Mouse (Mus musculus): ENCODE data around the gene Tab1. TPM values are rescaled to one million over a fixed set of nuclear protein-coding genes. Genes with fewer than 3 reads are reported as not detected.

Gene Tab1
- total RNA-seq, 1 experiment from 2014 or later, result 11.6 TPM

GRCm38 (mm10) chr15:80157197-80157943, 24.4 kb downstream of the Tab1 start:
- no peak for ATAC-seq (replicated peaks; ENCODE audit: insufficient number of reproducible peaks, low FRiP score, low TSS enrichment, poor library complexity, severe bottlenecking)

GRCm38 (mm10) chr15:80158001-80158706, 25.2 kb downstream of the Tab1 start:
- no peak for ATAC-seq (replicated peaks; ENCODE audit: insufficient number of reproducible peaks, low FRiP score, low TSS enrichment, poor library complexity, severe bottlenecking)

- ATAC-seq (replicated peaks; ENCODE audit: insufficient number of reproducible peaks, low FRiP score, low TSS enrichment, poor library complexity, severe bottlenecking), result no peak
These were observed 25.8 kb downstream of the Tab1 start for GRCm38 (mm10) chr15:80158707-80159090.

GRCm38 (mm10) chr15:80159286-80159901, 26.5 kb downstream of the Tab1 start:
- no peak for ATAC-seq (replicated peaks; ENCODE audit: insufficient number of reproducible peaks, low FRiP score, low TSS enrichment, poor library complexity, severe bottlenecking)

GRCm38 (mm10) chr15:80160223-80160622, 27.3 kb downstream of the Tab1 start:
- no peak for ATAC-seq (replicated peaks; ENCODE audit: insufficient number of reproducible peaks, low FRiP score, low TSS enrichment, poor library complexity, severe bottlenecking)

- no peak for ATAC-seq (replicated peaks; ENCODE audit: insufficient number of reproducible peaks, low FRiP score, low TSS enrichment, poor library complexity, severe bottlenecking)
These were observed 27.8 kb downstream of the Tab1 start for GRCm38 (mm10) chr15:80160726-80161125.

GRCm38 (mm10) chr15:80161199-80161598, 28.3 kb downstream of the Tab1 start:
- ATAC-seq (replicated peaks; ENCODE audit: insufficient number of reproducible peaks, low FRiP score, low TSS enrichment, poor library complexity, severe bottlenecking), result no peak

- no peak for ATAC-seq (replicated peaks; ENCODE audit: insufficient number of reproducible peaks, low FRiP score, low TSS enrichment, poor library complexity, severe bottlenecking)
These were observed 29.6 kb downstream of the Tab1 start for GRCm38 (mm10) chr15:80162401-80162964.

GRCm38 (mm10) chr15:80163274-80163673, 30.3 kb downstream of the Tab1 start:
- ATAC-seq (replicated peaks; ENCODE audit: insufficient number of reproducible peaks, low FRiP score, low TSS enrichment, poor library complexity, severe bottlenecking), result no peak

- ATAC-seq (replicated peaks; ENCODE audit: insufficient number of reproducible peaks, low FRiP score, low TSS enrichment, poor library complexity, severe bottlenecking), result no peak
These were observed 30.8 kb downstream of the Tab1 start for GRCm38 (mm10) chr15:80163716-80164115.

- no peak for ATAC-seq (replicated peaks; ENCODE audit: insufficient number of reproducible peaks, low FRiP score, low TSS enrichment, poor library complexity, severe bottlenecking)
These were observed 32.5 kb downstream of the Tab1 start for GRCm38 (mm10) chr15:80165396-80165795.

- no peak for ATAC-seq (replicated peaks; ENCODE audit: insufficient number of reproducible peaks, low FRiP score, low TSS enrichment, poor library complexity, severe bottlenecking)
These were observed 36.6 kb downstream of the Tab1 start for GRCm38 (mm10) chr15:80169484-80169883.

GRCm38 (mm10) chr15:80170357-80170756, 37.4 kb downstream of the Tab1 start:
- ATAC-seq (replicated peaks; ENCODE audit: insufficient number of reproducible peaks, low FRiP score, low TSS enrichment, poor library complexity, severe bottlenecking), result no peak

- no peak for ATAC-seq (replicated peaks; ENCODE audit: insufficient number of reproducible peaks, low FRiP score, low TSS enrichment, poor library complexity, severe bottlenecking)
These were observed 38.4 kb downstream of the Tab1 start for GRCm38 (mm10) chr15:80171286-80171685.

GRCm38 (mm10) chr15:80171791-80172190, 38.9 kb downstream of the Tab1 start:
- no peak for ATAC-seq (replicated peaks; ENCODE audit: insufficient number of reproducible peaks, low FRiP score, low TSS enrichment, poor library complexity, severe bottlenecking)

GRCm38 (mm10) chr15:80173001-80173771, 40.3 kb downstream of the Tab1 start, which contains the start of gene Mgat3:
TSS of gene Mgat3 (plus strand) at chr15:80173721.
- ATAC-seq (replicated peaks; ENCODE audit: insufficient number of reproducible peaks, low FRiP score, low TSS enrichment, poor library complexity, severe bottlenecking), result 0 out of 2 replicates have a peak, but pooled peaks have one; percentile 29

- no peak for ATAC-seq (replicated peaks; ENCODE audit: insufficient number of reproducible peaks, low FRiP score, low TSS enrichment, poor library complexity, severe bottlenecking)
These were observed 41.1 kb downstream of the Tab1 start for GRCm38 (mm10) chr15:80173781-80174597.

- no peak for ATAC-seq (replicated peaks; ENCODE audit: insufficient number of reproducible peaks, low FRiP score, low TSS enrichment, poor library complexity, severe bottlenecking)
These were observed 41.6 kb downstream of the Tab1 start for GRCm38 (mm10) chr15:80174598-80174875.
